Mouse (Mus musculus) right cerebral cortex, postnatal 10 days (tissue): Measurements from ENCODE around the gene Abca9.
A peak's percentile ranks its signal among the peaks of the same experiment; 100 is the strongest.

Experiments used
- DNase-seq, 2 experiments: peaks; one replicate each; pipeline ENCODE4 v3.0.0; 2021; ENCODE audit warnings: low spot score in 2 of 2

Abca9 gene

DNA sequence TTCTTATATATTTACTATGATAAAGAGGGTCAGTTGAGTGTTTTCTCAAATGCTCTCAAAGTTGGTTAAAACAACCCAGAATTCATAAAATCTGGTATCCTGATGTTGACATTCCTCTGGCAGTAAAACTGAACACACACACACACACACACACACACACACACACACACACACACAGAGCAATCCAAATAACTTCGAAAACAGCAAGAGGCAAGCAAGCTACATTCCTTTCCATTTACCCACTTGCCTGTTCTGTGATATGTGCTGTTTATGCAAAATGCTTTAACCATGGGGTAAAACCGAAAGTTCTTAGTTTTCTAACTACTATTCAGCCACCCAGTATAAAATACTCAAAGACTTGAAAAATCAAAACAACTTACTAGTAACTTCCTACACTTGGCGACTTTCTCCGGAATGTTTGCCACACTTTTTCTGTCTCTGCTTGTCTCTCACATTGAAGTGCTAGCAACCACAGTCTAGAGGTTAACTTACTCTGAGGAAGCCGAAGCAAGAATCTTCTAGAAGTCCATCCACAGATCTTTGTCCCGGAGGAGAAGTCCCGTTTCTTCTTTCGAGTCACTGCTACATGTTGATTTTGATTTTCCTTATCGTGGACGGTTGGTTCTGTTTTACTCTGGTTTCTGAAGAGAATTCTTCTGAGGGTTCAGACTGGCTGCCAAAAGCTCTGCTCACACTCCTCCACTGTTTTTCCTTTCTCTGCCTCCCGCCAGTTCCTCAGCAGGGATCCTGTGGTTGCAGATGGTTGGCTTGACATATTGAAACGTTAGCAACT lies at the start of gene Abca9:
Gene Abca9 (minus strand): TSS at position 738 of the 793 bp plus-strand sequence.
- DNase-seq: peak; percentile 67 to 70

DNA sequence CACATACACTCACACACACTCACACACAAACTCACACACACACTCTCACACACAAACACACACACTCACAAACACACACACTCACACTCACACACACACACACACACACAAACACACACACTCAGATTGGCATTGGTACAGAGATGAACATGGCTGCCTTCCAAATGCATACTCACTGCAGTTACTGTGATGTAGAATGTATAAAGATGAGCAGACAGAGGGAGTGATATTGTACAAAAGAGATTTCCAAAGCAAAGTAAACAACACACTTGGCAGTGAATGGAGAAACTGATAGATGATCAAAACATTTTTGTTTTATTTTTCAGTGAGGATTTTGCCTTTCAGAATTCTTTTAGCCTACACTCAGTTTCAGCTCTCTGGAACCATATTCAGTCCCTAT lies 49.1 kb upstream of the Abca9 start:
- no peak for DNase-seq

DNA sequence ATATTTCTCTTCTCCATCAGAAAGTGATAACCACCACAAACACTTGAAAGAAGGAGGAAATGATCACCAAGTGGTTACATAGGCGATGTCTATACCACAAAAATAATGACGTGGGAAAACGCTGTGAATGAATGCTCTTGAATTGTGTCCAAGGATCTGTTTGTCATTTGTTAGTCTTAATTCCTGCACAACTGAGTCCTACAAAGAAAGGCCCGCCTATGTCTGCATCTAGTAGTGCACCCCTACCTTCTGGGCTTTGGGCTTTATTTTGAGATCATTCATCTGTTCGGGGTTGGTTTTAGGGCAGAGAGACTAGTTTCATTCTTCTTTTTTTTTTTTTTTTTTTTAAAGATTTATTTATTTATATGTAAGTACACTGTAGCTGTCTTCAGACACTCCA lies 35.9 kb upstream of the Abca9 start:
- DNase-seq: no peak

DNA sequence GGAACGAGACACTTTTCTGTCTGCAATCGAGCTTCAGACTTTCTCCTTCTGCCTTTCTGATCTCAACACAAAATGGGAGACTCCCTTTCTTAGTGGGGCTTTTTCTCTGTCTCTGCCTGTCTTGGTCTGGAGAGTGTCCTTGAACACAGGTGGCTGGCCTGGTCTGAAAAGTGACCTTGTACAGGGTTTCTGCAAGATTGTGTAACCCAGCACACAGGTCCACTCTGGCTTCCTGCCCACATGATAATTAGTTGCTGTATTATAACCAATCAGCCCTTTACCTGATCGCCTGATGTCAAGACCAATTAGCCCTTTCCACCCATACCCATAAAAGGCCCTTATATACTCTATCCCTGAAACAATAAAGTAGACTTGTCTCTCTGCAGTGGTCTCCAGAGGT lies 30.9 kb upstream of the Abca9 start:
- no peak for DNase-seq

DNA sequence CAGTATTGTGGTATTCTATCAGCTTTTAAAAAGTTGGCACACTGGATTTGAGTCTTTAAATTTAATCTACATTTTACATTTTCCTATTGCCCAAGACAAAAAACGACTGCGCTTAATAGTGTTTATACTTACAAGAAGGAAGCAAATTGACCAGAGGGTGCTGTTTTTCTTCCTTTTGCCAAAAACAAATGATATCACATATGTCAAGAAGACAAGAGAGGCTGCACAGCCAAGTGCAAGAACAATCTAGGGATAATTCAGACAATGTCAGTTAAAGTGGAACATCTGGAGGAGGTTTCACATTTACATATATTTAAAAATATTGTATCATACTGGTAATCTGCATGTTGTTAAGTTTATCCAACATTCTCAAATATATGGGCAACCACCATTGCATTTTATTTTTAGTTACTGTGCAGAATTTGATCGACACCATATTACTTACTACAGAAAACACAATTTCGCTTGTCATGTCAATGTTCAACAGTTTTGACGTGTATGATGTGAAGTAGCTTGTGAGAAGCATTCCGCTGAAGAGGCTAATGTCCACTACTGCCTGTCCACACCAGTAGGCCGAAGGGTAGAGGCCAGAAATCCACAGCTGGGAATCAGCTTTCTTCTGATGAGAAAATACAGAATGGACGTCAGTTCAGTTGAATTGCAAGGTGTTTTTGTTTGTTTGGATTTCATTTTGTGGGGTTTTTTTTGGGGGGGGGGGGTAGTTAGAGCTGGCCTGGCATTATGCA lies 28.7 kb upstream of the Abca9 start:
- no peak for DNase-seq

DNA sequence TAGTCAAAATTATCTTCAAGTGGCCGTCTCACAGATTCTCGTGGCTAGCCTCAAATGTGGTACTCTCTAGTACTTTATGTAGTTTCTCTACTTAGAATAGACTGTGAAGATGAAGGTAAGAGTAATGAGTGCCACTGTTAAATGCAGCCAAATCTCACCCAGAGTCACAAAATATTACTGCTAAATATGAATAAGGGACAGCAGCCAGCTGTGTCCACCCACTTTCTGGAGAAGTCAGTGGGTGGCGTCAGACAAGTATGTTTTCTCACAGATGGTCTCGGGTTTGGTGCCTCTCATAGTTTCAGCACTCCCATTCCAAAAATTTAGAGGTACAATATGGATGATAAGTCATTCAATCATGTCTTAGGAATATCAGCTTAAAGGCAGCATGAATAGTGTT lies 27.3 kb upstream of the Abca9 start:
- DNase-seq: no peak

DNA sequence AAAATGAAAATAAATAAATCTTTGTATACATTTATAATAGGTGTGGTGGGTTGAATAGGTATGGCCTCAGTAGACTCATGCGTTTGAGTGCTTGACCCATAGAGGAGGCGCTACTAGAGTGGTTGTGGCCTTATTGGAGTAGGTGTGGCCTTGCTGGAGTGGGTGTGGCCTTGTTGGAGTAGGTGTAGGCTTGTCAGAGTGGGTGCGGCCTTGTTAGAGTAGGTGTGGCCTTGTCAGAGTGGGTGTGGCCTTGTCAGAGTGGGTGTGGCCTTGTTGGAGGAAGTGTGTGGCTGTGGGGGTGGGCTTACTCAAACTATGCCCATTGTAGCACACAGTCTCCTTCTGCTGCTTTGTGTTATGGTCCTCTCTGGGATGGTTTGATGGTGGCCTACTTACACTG lies 3.2 kb upstream of the Abca9 start:
- no peak for DNase-seq

DNA sequence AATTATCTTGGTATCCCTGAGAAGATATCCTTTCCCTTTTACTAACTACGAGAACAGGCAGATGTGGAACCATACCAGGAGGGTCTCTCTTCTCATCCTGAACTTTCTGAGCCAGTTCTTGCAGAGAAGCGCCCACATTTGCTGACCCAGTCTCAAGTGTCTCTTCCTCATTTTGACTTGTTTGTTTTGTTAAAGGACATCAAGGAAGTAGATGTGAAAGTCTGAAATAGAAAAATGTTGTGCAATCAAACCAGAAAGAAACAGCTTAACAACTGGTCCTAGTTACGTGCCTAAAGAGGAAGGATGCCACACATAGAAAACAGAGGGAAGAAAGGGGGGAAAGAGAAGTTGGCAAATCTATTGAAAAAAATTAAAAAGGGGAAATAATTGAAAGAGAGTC lies 2.2 kb downstream of the Abca9 start:
- DNase-seq: no peak

DNA sequence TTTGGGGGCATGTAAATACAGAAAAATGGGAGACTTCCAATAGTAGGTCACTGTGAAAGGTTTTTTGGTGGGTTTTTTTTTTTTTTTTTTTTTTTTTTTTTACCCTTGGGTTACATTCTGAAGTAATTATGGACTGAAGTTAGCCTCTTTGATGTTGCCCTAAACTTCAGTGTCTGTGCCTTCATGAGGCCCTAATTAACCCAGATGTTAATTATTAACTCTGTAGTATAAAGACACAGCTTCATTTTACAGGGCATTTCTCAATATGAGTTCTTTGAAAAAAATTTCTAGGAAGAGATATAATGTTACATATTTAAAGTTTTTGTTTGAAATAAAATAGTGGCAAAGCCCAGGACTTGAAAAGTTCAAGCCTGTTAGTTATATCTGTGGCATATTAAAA lies 2.6 kb downstream of the Abca9 start:
- no peak for DNase-seq

DNA sequence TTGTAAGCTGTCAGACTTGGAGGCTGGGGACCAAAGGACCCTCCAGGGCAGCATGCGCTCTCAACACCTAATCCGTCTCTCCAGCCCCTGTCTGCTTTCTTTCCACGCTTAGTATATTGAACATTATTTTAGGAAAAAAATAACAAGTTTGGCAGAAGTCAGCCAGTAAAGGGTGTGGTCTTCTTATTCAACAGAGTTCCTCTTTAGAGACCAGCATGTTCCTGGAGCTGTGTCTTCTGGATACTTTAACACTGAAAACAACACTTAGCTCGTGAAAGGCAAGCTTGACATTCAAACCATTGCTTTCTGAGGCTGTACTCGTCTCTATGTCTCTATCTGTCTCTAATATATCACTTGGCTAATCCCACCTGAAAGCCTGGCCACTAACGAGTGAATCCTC lies 10.9 kb downstream of the Abca9 start:
- no peak for DNase-seq

DNA sequence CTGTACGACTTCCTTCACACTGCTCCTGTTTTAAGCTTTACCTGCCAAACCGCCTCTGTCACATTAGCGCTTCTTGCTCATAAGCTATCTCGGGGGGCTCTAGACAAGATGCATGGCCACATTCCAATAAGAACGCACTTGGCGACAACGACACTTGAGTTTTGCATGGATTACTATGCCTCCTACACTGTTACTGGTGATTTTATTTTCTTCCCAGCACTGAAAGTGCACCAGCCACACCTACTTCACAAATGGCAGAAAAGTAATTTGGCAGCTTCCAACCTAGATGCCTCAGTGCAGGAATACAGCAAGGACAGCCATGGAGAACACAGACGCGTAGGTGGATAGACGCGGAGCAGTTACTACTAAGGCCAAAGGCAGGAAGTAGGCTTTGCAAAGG lies 12.0 kb downstream of the Abca9 start:
- peak; percentile 32 to 40 for DNase-seq

DNA sequence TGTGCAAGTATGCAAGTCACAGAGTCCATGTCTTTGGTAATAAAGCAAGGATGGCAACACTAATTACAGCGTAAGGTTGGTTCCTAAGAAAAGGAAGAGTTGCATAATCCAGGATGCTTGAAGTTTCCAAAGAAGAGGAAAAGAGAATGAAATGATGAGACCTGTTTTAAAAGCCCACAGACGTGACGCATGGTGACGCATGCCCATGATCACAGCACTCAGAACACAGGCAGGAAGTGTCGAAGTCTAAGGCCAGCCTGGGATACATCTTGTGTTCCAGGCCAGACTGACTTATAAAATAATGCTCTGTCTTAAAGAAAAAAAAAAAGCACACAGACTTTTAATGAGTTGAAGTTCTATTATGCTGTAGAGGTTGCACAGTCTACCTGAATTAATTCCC lies 20.4 kb downstream of the Abca9 start:
- no peak for DNase-seq

DNA sequence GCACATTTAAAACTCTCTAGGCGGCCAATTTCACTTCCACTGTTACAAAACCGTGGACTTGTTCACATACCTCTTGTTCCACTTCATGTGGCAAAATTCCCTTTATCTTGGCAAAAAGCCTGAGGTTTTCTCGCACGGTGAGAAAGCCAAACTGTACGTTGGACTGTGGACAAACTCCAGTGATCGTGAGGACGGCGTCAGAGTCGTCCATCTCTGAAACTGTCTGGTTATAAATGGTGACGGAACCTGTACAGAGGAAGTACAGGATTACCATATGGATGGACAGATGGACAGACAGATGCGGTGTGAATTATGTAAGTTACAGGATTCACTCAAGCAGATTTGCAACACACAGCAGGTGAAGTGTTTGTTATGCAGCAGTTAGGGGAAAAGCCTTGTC lies 22.6 kb downstream of the Abca9 start:
- no peak for DNase-seq

DNA sequence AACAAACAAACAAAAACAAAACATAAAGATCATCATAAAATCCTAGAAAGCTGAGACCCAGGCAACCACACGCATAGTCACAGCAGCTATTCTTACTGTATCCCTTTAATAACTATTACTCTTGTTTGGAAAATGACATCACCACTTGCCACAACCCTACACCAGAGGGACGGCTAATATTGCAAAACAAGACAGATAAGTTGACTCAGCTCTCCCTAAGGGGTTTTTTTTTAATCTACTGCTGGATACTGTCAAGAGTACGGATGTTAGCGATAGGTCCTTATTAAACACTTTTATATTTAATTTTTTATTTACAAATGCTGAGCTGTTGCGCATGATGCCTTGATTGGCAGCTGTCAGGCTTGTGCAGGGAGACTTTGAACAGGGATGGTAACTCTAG lies 37.2 kb downstream of the Abca9 start:
- no peak for DNase-seq

DNA sequence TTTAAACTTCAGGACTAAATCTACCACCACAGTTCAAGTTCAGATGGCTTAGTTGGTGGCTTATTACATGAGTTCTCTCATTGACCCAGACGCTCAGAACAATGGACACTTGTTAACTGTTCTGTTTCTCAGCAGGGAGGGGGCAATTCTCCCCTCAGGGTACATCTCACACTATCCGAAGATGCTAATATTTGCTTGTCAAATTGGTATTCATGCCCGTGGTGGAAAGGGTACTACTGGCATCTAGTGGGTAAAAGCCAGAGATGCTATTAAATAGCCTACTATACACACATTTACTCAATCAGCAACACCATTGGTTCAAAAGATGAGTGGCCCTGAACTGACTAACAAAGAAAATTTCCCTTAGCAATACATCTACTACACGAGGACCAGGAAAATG lies 56.9 kb downstream of the Abca9 start:
- DNase-seq: no peak

DNA sequence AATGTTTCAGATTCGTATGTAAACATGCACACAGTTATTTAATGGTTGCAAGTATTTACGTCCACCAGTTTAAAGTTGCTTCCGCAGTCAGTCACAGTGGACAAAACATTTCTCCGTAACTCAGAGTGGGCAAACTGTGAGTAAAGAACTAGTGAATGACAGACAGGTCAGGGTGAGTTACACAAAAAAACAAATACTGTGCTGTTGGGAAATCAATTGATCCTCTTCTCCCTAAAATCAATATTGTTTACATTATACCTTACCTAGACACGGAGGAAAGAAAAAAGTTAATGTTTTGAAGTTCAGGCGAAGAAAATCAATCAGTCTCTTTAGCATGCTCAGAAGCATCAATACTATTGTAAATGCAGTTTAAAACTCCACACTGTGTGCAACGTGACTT lies 66.6 kb downstream of the Abca9 start:
- no peak for DNase-seq

DNA sequence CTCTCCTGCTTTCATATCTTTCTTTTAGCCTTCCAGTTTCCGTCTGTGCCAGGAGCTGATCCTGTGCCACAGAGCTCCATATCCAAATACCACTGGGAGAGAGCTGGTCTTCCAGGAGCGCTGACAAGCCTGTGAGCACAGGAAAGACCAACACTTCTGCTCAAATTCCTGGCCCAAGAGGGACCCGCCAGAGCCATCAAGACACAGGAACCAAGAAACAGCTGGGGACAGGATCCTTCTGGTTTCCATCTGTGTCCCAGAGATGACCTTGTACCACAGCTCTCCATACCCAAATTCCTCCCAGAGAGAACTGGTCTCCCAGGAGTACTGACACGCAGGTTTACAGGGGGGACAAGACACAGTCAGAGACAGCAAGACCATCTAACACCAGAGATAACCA lies 69.1 kb downstream of the Abca9 start:
- no peak for DNase-seq

DNA sequence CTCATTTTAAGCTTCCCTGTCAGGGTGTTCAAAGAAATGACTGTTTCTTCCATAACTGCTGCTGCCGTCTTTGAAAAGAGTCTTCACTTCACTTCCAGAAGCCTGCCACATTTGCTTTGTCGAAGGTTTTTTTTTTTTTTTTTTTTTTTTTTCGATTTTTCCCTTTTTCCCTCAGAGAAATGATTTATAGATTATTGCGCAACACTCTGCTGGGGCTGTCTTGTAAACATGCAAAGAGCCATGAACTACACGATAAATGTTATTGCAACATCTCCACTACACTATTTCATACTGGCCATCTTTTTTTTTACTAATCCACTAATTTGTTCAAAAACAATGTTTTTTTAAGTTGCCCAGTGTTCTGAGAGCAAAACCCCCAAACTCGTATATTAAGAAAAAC lies 70.5 kb downstream of the Abca9 start:
- no peak for DNase-seq

DNA sequence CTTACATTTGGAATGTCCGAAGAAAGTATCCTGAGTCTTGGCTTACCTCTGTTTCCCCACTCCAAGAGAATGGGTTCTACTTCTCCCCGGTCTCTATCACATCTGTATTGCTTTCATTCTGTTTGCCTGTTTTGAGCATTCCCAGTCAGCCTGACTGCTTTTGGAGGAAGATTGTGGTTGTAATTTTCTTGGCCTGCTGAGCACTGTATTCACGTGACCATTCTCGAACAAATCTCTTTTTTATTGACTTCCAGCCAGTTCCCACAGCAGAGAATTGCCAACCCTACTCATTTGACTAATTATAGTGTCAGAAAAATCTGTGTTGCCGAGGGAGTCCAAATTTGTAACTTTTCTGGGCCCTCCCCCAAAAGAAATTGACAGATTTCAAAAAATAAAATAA lies 72.1 kb downstream of the Abca9 start, which contains the start of gene Abca8a:
Gene Abca8a (minus strand): TSS at position 121 of the 400 bp plus-strand sequence.
- DNase-seq: peak; percentile 27 to 50

DNA sequence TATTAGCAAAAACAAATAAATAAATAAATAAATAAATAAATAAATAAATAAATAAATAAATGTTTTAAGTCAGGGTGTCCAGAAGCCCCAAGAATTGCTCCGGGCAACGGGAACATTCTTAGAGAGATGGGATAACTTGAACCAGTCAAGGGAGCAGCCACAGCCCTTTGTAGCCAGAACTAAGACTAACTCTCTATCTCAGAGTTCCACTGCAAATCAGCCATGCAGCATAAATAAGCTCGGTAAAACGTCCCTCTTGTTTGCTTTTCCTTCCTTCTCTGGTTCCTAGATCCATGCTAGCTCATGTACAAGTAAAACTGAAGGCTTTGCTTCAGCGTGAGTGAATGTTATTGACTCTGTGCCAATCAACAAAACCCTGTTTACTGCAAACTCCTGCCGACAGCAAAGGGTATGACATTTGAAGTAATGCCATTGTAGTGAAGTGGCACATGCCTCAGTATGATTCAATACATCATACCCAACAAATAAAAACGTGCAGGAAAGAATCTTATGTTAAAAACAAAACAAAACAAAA lies 73.1 kb downstream of the Abca9 start:
- no peak for DNase-seq

DNA sequence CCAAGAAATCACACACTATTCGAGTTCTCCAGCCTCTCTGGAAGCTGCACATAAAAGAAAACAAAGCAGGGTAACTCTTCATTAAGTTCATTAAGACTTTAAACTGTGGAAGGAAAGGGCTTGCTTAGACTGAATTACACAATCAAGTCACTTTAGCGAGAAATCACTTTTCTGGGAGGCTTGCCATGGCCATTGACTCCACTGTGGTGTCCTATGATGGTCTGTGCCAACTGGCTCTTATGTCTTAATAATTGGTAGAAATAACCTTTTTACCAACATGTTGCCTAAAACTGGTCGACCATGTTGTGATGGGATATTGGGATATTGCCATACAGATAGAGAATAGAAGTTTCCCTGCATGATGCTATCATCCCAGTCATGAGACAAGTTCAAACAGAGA lies 73.8 kb downstream of the Abca9 start:
- peak in 1 of 2 experiments; percentile 24 for DNase-seq

DNA sequence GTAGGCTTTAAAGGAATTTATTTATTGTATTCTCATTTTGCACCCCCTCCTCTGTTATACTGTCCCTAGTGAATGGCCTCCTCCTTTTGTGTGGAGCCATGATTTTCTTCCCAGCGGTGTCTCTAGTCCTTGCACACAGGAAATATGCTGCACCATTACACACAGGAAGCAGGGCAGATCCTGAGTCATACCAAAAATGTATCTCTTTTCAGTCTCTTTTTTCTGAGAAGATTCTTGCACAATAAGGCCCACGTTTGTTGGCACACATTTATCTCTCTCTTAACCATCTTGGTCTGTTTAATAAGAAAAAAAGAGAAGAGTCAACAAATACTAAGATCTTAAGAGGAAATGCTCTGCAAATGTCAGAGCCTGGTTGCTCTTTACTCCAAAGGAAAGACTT lies 76.7 kb downstream of the Abca9 start:
- DNase-seq: no peak

DNA sequence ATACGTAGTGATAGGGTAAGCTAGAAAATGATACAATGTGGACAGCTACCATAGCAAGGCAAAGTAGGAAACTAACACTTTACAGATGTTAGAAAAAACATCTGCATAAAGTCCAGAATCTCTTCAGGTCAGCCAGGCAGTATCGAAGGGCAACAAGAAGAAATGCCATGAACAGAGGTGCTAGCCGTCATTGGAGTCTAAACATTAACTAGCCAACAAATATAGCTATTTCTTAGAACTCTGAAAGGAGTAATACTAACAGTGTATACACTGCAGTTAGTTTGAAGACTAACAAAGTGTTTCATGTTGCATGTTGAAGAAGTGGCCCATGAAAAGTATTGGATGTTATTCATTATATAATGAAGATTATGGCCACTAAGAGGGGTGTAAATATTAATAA lies 95.8 kb downstream of the Abca9 start:
- DNase-seq: no peak
